Mouse (Mus musculus) G1E (cell line): Measurements from ENCODE around the gene Dhx57.

Experiments
- CTCF ChIP-seq: IDR thresholded peaks from 2 replicates; pipeline ENCODE4 v1.5.1; 2012; ENCODE audit warnings: low read depth, low read length, inconsistent platforms, mixed read lengths
- GATA1 ChIP-seq: IDR thresholded peaks from 2 replicates; pipeline ENCODE4 v1.6.1; 2012; ENCODE audit warnings: borderline replicate concordance, low read length, inconsistent platforms, mixed read lengths
- GATA2 ChIP-seq: IDR thresholded peaks from 2 replicates; pipeline ENCODE4 v1.6.1; 2012; ENCODE audit warnings: low read depth, low read length, inconsistent platforms, borderline replicate concordance
- POLR2AphosphoS5 ChIP-seq: IDR thresholded peaks from 2 replicates; pipeline ENCODE4 v1.6.1; 2012; ENCODE audit warnings: low read depth, low read length, inconsistent platforms; ENCODE audit not compliant: insufficient replicate concordance
- TAL1 ChIP-seq: conservative IDR thresholded peaks from 2 replicates; pipeline ENCODE4 v1.6.1; 2012; ENCODE audit warnings: low read depth, low read length, inconsistent platforms, mixed read lengths

- TF ChIP-seq CTCF, result no peak
- no peak for TF ChIP-seq GATA1
- TF ChIP-seq POLR2AphosphoS5, result no peak
- no peak for TF ChIP-seq GATA2
- no peak for TF ChIP-seq TAL1
These were observed 799 bp downstream of the Dhx57 start for GRCm38 (mm10) chr17:80289280-80290073.
